Mouse (Mus musculus) heart, embryonic 16.5 days (tissue): ENCODE measurements around the gene Cdkl1. TPM values are rescaled to one million over a fixed set of nuclear protein-coding genes. Genes with fewer than 3 reads are reported as not detected.
A peak's percentile ranks its signal among the peaks of the same experiment; 100 is the strongest.

ENCODE experiments used
- ATAC-seq: fragments of 200-750 bp; cut with Nextera tagmentation; replicated peaks from 2 replicates; pipeline ENCODE4 v1.8.0; 2017; ENCODE audit warnings: moderate number of reproducible peaks; ENCODE audit not compliant: insufficient read depth, low FRiP score; ENCODE audit errors: extremely low read depth
- H3K27ac ChIP-seq: fragments of 300-500 bp; sonication (generic); 2 replicates; pipeline ENCODE4 v1.5.1; 2014; ENCODE audit warnings: mild to moderate bottlenecking, low read length, control low read depth, moderate library complexity
- H3K27me3 ChIP-seq: fragments of 300-500 bp; sonication (generic); 2 replicates; pipeline ENCODE4 v1.6.1; 2014; ENCODE audit warnings: low read length, mixed read lengths; ENCODE audit not compliant: control insufficient read depth, insufficient read depth
- H3K36me3 ChIP-seq: fragments of 300-500 bp; sonication (generic); 2 replicates; pipeline ENCODE4 v1.6.1; 2014; ENCODE audit not compliant: control insufficient read depth, insufficient read depth
- H3K4me1 ChIP-seq: fragments of 300-500 bp; sonication (generic); 2 replicates; pipeline ENCODE4 v1.6.1; 2014; ENCODE audit warnings: low read length, mixed read lengths; ENCODE audit not compliant: control insufficient read depth, insufficient read depth
- H3K4me2 ChIP-seq: fragments of 300-500 bp; sonication (generic); 2 replicates; pipeline ENCODE4 v1.6.1; 2014; ENCODE audit warnings: low read depth, mild to moderate bottlenecking, control low read depth, low read length
- H3K4me3 ChIP-seq: fragments of 300-500 bp; sonication (generic); 2 replicates; pipeline ENCODE4 v1.5.1; 2014; ENCODE audit warnings: mild to moderate bottlenecking, control low read depth, low read length
- H3K9ac ChIP-seq: fragments of 300-500 bp; sonication (generic); 2 replicates; pipeline ENCODE4 v1.6.1; 2014; ENCODE audit warnings: low read length, control low read depth
- H3K9me3 ChIP-seq: fragments of 300-500 bp; sonication (generic); replicated peaks from 2 replicates; pipeline ENCODE4 v1.6.1; 2016; ENCODE audit warnings: low read length; ENCODE audit not compliant: control insufficient read depth
- WGBS: fragments of 180-500 bp; shearing (Covaris S2); extraction: QIAGEN DNeasy Blood & Tissue Kit; methylation state at CpG from one replicate; pipeline ENCODE4 v1.1.7; 2014; 5-methylcytosine and 5-hydroxymethylcytosine counted together
- polyA plus RNA-seq: library from polyadenylated mRNA; unstranded; fragments of >200 nt; fragmentation: Nextera tagmentation; extraction: Ambion mirVana; gene quantifications from 2 replicates; pipeline ENCODE4 v1.2.1, GENCODE M21; 2015

Cdkl1 gene
- polyA plus RNA-seq, 1 experiment from 2014 or later, result 5.2 TPM

GRCm38 (mm10) chr12:69733923-69734322 lies 57.1 kb downstream of the Cdkl1 start:
- Histone ChIP-seq H3K36me3 (no peaks in the 10 kb centered on the region), H3K4me2 (no peak overlapping the region; the same call in 1 of the 2 replicates), H3K9me3 (no peaks in the 10 kb centered on the region), H3K27me3 (no peaks in the 10 kb centered on the region), H3K27ac (peak overlapping the region; percentile 35), H3K4me3 (no peak overlapping the region), H3K4me1 (0 out of 2 replicates have a peak, but pooled peaks cover 2% of the 10 kb centered on the region), H3K9ac (peak overlapping the region; percentile 46; the same call in 1 of the 2 replicates)
- ATAC-seq, result no peak
- WGBS, result 59% methylated on average over 3 of the region's 3 CpGs

DNA sequence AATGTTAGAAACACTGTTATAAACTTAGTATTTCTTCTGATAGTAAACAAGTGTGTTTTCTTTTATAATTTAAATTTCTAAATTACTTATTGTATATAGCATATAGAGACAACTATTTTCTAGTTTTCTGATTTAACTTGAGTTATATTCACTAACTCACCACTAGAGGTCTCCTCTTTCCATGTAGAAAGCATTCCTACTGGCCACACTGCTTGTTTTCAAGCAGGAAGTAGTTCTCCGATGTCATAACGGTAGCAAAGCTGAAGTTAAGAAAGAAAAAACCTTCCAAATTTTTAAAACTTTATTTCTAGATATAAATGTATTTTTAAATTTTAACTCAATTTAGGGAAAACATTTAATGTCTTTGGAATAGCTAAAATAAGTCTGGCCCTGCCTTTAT lies 57.5 kb downstream of the Cdkl1 start:
- Histone ChIP-seq H3K9ac (peak overlapping the region; percentile 46; the same call in 1 of the 2 replicates), H3K9me3 (no peaks in the 10 kb centered on the region), H3K36me3 (no peaks in the 10 kb centered on the region), H3K27me3 (no peaks in the 10 kb centered on the region), H3K4me3 (no peak overlapping the region), H3K27ac (no peak overlapping the region), H3K4me1 (0 out of 2 replicates have a peak, but pooled peaks cover 2% of the 10 kb centered on the region), H3K4me2 (no peak overlapping the region; the same call in 1 of the 2 replicates)
- peak; percentile 63; the same call in 1 of the 2 replicates for ATAC-seq
- 4% methylated on average over 2 of the region's 2 CpGs for WGBS

DNA sequence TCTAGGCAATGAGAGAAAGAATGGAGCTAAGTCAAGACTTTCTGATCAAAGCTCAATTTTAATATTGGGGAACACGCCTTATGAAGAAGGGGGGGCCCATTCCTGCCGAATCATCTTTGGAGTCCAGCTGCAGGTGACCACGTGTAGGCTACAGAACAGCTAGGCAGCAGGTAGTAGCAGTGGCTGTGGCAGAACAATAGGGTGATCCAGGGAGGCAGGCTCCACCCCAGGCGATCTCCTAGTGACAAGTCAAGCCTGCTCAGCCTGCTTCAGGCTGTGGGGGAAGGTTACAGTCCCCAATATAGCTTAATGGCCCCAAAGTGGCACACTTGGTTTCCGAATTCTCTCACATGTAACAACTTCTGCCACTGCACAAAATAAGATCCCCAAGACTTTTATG lies 58.8 kb downstream of the Cdkl1 start:
- H3K9ac ChIP-seq, result no peak overlapping the region
- no peak for ATAC-seq
- 51% methylated on average over 5 of the region's 5 CpGs for WGBS
- H3K4me2 ChIP-seq, result no peak overlapping the region
- H3K27ac ChIP-seq, result no peak overlapping the region
- no peaks in the 10 kb centered on the region for H3K27me3 ChIP-seq
- H3K4me3 ChIP-seq, result no peak overlapping the region
- H3K9me3 ChIP-seq, result no peaks in the 10 kb centered on the region
- 0 out of 2 replicates have a peak, but pooled peaks cover 2% of the 10 kb centered on the region for H3K4me1 ChIP-seq
- H3K36me3 ChIP-seq, result no peaks in the 10 kb centered on the region

GRCm38 (mm10) chr12:69730306-69730705 lies 60.8 kb downstream of the Cdkl1 start:
- WGBS, result 82% methylated on average over 1 of the region's 1 CpGs

GRCm38 (mm10) chr12:69729246-69729645 lies 61.8 kb downstream of the Cdkl1 start:
- Histone ChIP-seq H3K27ac (no peak overlapping the region), H3K36me3 (no peaks in the 10 kb centered on the region), H3K9ac (no peak overlapping the region), H3K4me3 (no peak overlapping the region), H3K4me2 (no peak overlapping the region), H3K9me3 (no peaks in the 10 kb centered on the region), H3K4me1 (peaks cover 9% of the 10 kb centered on the region), H3K27me3 (no peaks in the 10 kb centered on the region)
- 81% methylated on average over 1 of the region's 1 CpGs for WGBS
- no peak for ATAC-seq

More at GRCm38 (mm10) chr12:69730306-69730705, 60.8 kb downstream of the Cdkl1 start:
- no peak for ATAC-seq
- Histone ChIP-seq H3K27ac (no peak overlapping the region), H3K36me3 (no peaks in the 10 kb centered on the region), H3K27me3 (no peaks in the 10 kb centered on the region), H3K4me2 (no peak overlapping the region), H3K9ac (no peak overlapping the region), H3K9me3 (no peaks in the 10 kb centered on the region), H3K4me3 (no peak overlapping the region), H3K4me1 (peaks cover 8% of the 10 kb centered on the region)

GRCm38 (mm10) chr12:69724711-69725460 lies 66.2 kb downstream of the Cdkl1 start, which contains the start of the genes L2hgdh and Atp5s:
Gene L2hgdh (minus strand): TSS chr12:69724873.
Gene Atp5s (plus strand): TSS chr12:69724950.
- H3K36me3 ChIP-seq, result peaks cover 5% of the 10 kb centered on the region; the same call in 1 of the 2 replicates
- under 1% methylated on average over 60 of the region's 60 CpGs for WGBS

DNA sequence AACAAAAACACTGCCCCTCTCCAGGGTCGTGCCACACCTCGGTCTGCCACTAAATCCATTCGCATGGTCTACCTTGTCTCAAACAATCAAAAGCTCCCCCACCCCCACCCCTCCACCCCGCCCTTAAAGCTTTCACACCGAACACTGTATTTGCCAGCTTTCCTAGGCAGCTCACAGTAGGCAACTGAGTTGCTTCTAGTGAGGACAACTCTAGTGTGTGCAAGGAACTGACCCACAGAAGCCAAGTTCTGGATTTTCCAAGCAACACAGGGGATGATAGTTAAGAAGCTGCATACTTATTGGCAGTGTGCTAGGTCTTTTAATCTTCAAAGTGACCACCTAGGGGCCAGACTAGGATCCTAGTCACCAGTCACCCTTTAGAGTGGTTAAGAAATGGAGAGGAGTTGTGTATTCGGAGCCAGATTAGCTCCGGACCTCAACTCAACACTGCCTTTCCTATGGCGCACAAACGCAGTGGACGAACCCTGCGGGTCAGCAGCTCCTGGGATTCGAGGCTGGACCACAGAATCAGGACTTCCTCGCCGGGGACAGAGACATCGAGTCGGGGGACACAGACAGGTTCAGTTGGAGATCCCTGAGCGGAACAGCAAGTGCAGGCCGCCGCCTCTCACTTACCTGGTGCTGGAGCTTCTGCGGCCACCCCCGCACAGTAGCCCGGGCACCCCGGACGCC lies 66.9 kb downstream of the Cdkl1 start:
- Histone ChIP-seq H3K4me1 (peaks cover 16% of the 10 kb centered on the region), H3K4me3 (peak overlapping the region; percentile 72), H3K9ac (peak overlapping the region; percentile 79), H3K36me3 (peaks cover 12% of the 10 kb centered on the region; the same call in 1 of the 2 replicates), H3K27ac (peak overlapping the region; percentile 87; the same call in 1 of the 2 replicates), H3K27me3 (no peaks in the 10 kb centered on the region), H3K9me3 (peaks cover 4% of the 10 kb centered on the region), H3K4me2 (peak overlapping the region; percentile 78)
- no peak for ATAC-seq
- 3% methylated on average over 24 of the region's 24 CpGs for WGBS

More at GRCm38 (mm10) chr12:69724711-69725460, 66.2 kb downstream of the Cdkl1 start, which contains the start of the genes L2hgdh and Atp5s:
- peak; percentile 94 for ATAC-seq
- no peaks in the 10 kb centered on the region for H3K27me3 ChIP-seq
- peak within 1 kb of the TSS; percentile 78 for H3K4me2 ChIP-seq
- H3K4me1 ChIP-seq, result peaks cover 16% of the 10 kb centered on the region
- H3K9me3 ChIP-seq, result no peaks in the 10 kb centered on the region
- H3K9ac ChIP-seq, result peak within 1 kb of the TSS; percentile 79
- H3K27ac ChIP-seq, result peak within 1 kb of the TSS; percentile 87
- peak within 1 kb of the TSS; percentile 72 for H3K4me3 ChIP-seq

DNA sequence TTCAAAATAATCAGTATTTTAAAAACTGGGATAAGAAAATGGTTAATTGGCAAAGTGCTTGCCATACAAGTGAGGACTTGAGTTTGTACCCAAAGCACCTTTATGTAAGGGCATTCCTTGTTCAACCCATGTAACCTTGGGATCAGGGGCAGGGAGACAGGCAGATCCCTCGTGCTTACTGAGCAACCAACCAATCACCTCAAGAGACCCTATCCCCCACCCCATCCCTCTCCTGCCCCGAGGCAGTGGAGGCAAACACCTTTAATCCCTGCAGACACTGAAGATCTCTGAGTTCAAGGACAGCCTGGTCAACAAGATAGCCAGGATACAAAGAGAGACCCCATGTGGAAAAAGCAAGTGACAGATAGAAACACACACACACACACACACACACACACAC lies 67.7 kb downstream of the Cdkl1 start:
- no peak for ATAC-seq
- peaks cover 6% of the 10 kb centered on the region for H3K9me3 ChIP-seq
- H3K36me3 ChIP-seq, result peaks cover 12% of the 10 kb centered on the region; the same call in 1 of the 2 replicates
- WGBS, result 58% methylated on average over 2 of the region's 2 CpGs
- H3K27me3 ChIP-seq, result no peaks in the 10 kb centered on the region
- H3K4me3 ChIP-seq, result no peak overlapping the region; the same call in 1 of the 2 replicates
- H3K27ac ChIP-seq, result no peak overlapping the region
- peak overlapping the region; percentile 78; the same call in 1 of the 2 replicates for H3K4me2 ChIP-seq
- H3K4me1 ChIP-seq, result peaks cover 16% of the 10 kb centered on the region
- no peak overlapping the region for H3K9ac ChIP-seq
